Mouse (Mus musculus) kidney, embryonic 14.5 days (tissue): ENCODE measurements at regions not wholly inside any gene's neighbourhood (a gene's known extent, or its start where the extent isn't known, plus 50 kb on each side); places are given as distances from the start of the nearest gene placed in this dataset.
A peak's percentile ranks its signal among the peaks of the same experiment; 100 is the strongest.

Experiments
- ATAC-seq: fragments of 200-750 bp; cut with Nextera tagmentation; 2 replicates; pipeline ENCODE4 v1.8.0; 2017; ENCODE audit warnings: moderate number of reproducible peaks, mild to moderate bottlenecking, moderate TSS enrichment, moderate library complexity; ENCODE audit not compliant: low FRiP score, low TSS enrichment
- H3K27ac ChIP-seq: fragments of 300-500 bp; sonication (generic); 2 replicates; pipeline ENCODE4 v1.5.1; 2014; ENCODE audit warnings: low read depth, mild to moderate bottlenecking, low read length, moderate library complexity, mixed read lengths
- H3K27me3 ChIP-seq: fragments of 300-500 bp; sonication (generic); 2 replicates; pipeline ENCODE4 v1.6.1; 2014; ENCODE audit warnings: mild to moderate bottlenecking, low read length; ENCODE audit not compliant: control insufficient read depth, insufficient read depth
- H3K36me3 ChIP-seq: fragments of 300-500 bp; sonication (generic); 2 replicates; pipeline ENCODE4 v1.6.1; 2014; ENCODE audit warnings: low read length, mixed read lengths; ENCODE audit not compliant: control insufficient read depth, insufficient read depth
- H3K4me1 ChIP-seq: fragments of 300-500 bp; sonication (generic); 2 replicates; pipeline ENCODE4 v1.6.1; 2014; ENCODE audit warnings: low read length, mixed read lengths; ENCODE audit not compliant: control insufficient read depth, insufficient read depth
- H3K4me2 ChIP-seq: fragments of 300-500 bp; sonication (generic); replicated peaks from 2 replicates; pipeline ENCODE4 v1.6.1; 2014; ENCODE audit warnings: low read depth, mild to moderate bottlenecking, low read length
- H3K4me3 ChIP-seq: fragments of 300-500 bp; sonication (generic); 2 replicates; pipeline ENCODE4 v1.5.1; 2014; ENCODE audit warnings: mild to moderate bottlenecking, low read length
- H3K9ac ChIP-seq: fragments of 300-500 bp; sonication (generic); 2 replicates; pipeline ENCODE4 v1.6.1; 2014; ENCODE audit warnings: low read depth, mild to moderate bottlenecking, low read length, moderate library complexity
- H3K9me3 ChIP-seq: fragments of 300-500 bp; sonication (generic); 2 replicates; pipeline ENCODE4 v1.6.1; 2016; ENCODE audit warnings: low read length; ENCODE audit not compliant: control insufficient read depth
- WGBS: fragments of 180-500 bp; shearing (Covaris S2); extraction: QIAGEN DNeasy Blood & Tissue Kit; methylation state at CpG from one replicate; pipeline ENCODE4 v1.1.7; 2014; 5-methylcytosine and 5-hydroxymethylcytosine counted together

DNA sequence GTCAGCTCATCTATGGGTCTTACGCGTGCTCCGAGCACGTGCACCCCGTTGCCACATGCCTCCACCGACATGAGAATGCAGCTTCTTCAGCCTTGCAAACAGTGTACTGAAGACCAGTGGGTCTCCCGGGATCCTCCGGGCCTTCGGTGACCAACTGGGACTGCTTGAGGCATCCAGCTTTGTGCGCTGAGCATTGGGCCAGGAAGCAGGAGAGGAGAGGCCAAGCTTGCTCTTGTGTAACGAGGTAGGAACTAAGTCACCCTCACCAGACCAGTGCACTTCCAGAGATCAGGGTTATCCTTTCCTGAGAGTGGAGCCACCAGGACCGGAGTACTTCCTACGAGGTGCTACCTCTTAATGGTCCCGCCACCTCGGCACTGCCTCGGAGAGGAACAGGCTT, 154.6 kb upstream of the Haao start:
- Histone ChIP-seq H3K36me3 (no peaks in the 10 kb centered on the region), H3K27me3 (no peaks in the 10 kb centered on the region), H3K4me3 (no peak overlapping the region), H3K27ac (no peak overlapping the region), H3K9me3 (no peaks in the 10 kb centered on the region), H3K4me1 (peaks cover 10% of the 10 kb centered on the region; the same call in 1 of the 2 replicates), H3K4me2 (no peak overlapping the region), H3K9ac (no peak overlapping the region)
- WGBS = 92% methylated on average over 16 of the region's 16 CpGs
- no peak for ATAC-seq

- Histone ChIP-seq H3K36me3 (no peaks in the 10 kb centered on the region), H3K4me2 (no peak overlapping the region; the same call in 1 of the 2 replicates), H3K27me3 (no peaks in the 10 kb centered on the region), H3K4me3 (no peak overlapping the region), H3K27ac (peak overlapping the region; percentile 80; the same call in 1 of the 2 replicates), H3K9me3 (no peaks in the 10 kb centered on the region), H3K9ac (no peak overlapping the region), H3K4me1 (peaks cover 10% of the 10 kb centered on the region; the same call in 1 of the 2 replicates)
- 38% methylated on average over 6 of the region's 6 CpGs for WGBS
- peak; percentile 32; the same call in 1 of the 2 replicates for ATAC-seq
Measured at GRCm38 (mm10) chr17:84000115-84000514, 152.4 kb upstream of the Haao start.

- Histone ChIP-seq H3K4me2 (0 out of 2 replicates have a peak overlapping the region, but pooled peaks have one; percentile 12), H3K4me3 (no peak overlapping the region), H3K27me3 (no peaks in the 10 kb centered on the region), H3K27ac (peak overlapping the region; percentile 80), H3K9me3 (no peaks in the 10 kb centered on the region), H3K36me3 (no peaks in the 10 kb centered on the region), H3K9ac (no peak overlapping the region; the same call in 1 of the 2 replicates), H3K4me1 (peaks cover 8% of the 10 kb centered on the region; the same call in 1 of the 2 replicates)
- WGBS = 46% methylated on average over 10 of the region's 10 CpGs
- ATAC-seq = peak; percentile 86
Measured at GRCm38 (mm10) chr17:83998972-83999545, 151.3 kb upstream of the Haao start.

- H3K4me3 ChIP-seq = no peak overlapping the region
- ATAC-seq = no peak
- H3K9ac ChIP-seq = no peak overlapping the region
- H3K27me3 ChIP-seq = no peaks in the 10 kb centered on the region
- peak overlapping the region; percentile 12; the same call in 1 of the 2 replicates for H3K4me2 ChIP-seq
- peak overlapping the region; percentile 80 for H3K27ac ChIP-seq
- no peaks in the 10 kb centered on the region for H3K36me3 ChIP-seq
- H3K4me1 ChIP-seq = 0 out of 2 replicates have a peak, but pooled peaks cover 6% of the 10 kb centered on the region
- no peaks in the 10 kb centered on the region for H3K9me3 ChIP-seq
- WGBS = 89% methylated on average over 7 of the region's 7 CpGs
Measured at GRCm38 (mm10) chr17:83998341-83998740, 150.6 kb upstream of the Haao start.

DNA sequence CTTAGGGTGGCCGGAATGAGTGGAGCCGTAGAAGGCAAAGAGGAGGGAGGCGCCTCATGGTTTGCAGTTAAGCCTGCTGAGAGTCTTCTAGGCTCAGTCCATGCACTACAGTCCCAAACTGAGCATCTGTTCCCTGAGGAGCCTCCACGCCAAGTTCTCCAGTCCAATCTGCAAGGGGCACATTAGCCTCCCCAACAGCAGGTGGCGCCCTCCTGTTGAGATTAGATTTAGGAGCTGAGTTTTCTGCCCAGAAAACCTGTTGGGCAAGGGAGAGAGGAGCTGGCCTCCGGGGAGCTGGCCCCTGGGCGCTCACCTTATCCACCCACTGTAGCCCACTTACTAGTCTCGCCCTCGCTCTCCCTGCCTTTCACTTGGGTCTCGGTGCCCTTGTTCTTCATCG, 150.0 kb upstream of the Haao start:
- 82% methylated on average over 11 of the region's 11 CpGs for WGBS
- no peaks in the 10 kb centered on the region for H3K9me3 ChIP-seq
- 0 out of 2 replicates have a peak, but pooled peaks cover 6% of the 10 kb centered on the region for H3K4me1 ChIP-seq
- ATAC-seq = no peak
- H3K27me3 ChIP-seq = no peaks in the 10 kb centered on the region
- no peak overlapping the region for H3K4me3 ChIP-seq
- no peak overlapping the region for H3K4me2 ChIP-seq
- no peak overlapping the region for H3K9ac ChIP-seq
- no peaks in the 10 kb centered on the region for H3K36me3 ChIP-seq
- peak overlapping the region; percentile 80; the same call in 1 of the 2 replicates for H3K27ac ChIP-seq

DNA sequence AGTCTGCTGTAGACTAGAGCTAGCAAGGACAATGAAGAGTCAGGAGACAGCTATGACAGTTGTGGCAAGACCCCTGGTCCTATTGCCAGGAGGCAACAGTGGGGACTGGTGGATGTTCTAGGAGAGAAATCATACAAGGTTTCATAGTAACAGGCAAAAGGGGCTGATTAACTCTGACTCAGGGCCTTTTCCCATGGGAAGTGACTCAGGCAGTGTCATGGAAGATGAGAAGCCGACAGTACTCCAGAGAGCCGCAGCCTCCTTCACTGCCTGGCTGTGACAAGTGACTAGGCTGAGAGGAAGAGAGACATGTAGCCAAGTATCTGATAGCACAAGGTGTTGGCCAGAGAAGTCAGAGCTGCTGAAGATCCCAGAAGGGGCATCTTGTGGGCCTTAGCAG, 145.3 kb upstream of the Haao start:
- no peak overlapping the region for H3K4me3 ChIP-seq
- WGBS = 81% methylated on average over 2 of the region's 2 CpGs
- H3K36me3 ChIP-seq = no peaks in the 10 kb centered on the region
- no peak for ATAC-seq
- no peak overlapping the region for H3K27ac ChIP-seq
- no peak overlapping the region for H3K4me2 ChIP-seq
- no peak overlapping the region for H3K9ac ChIP-seq
- no peaks in the 10 kb centered on the region for H3K27me3 ChIP-seq
- H3K4me1 ChIP-seq = peaks cover 30% of the 10 kb centered on the region
- H3K9me3 ChIP-seq = no peaks in the 10 kb centered on the region

- Histone ChIP-seq H3K4me2 (no peak overlapping the region), H3K9me3 (no peaks in the 10 kb centered on the region), H3K4me3 (no peak overlapping the region), H3K36me3 (no peaks in the 10 kb centered on the region), H3K27me3 (no peaks in the 10 kb centered on the region), H3K9ac (no peak overlapping the region), H3K4me1 (peaks cover 46% of the 10 kb centered on the region), H3K27ac (peak overlapping the region; percentile 75)
- ATAC-seq = peak; percentile 70
- 53% methylated on average over 13 of the region's 13 CpGs for WGBS
Measured at GRCm38 (mm10) chr17:83990421-83991365, 142.9 kb upstream of the Haao start.

DNA sequence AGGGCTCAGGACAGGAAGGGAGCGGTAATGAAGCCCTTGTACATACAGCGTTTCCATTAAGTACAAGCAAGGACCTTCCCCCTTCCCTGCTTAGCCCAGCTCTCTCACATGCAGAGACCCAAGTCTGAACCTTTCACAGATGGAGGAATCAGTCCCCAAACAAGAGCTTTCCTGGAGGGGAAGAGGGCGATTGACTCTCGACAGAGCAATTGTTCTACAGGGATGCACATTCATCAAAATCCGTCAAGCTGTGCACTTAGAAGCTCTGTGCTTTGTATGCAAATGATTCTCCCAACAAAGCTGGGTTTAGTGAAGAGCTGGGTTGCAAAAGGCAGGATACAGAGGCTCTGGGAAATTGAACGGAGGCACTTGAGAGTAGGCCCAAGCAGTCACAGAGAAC, 141.1 kb upstream of the Haao start:
- no peak overlapping the region for H3K9ac ChIP-seq
- no peak overlapping the region for H3K4me3 ChIP-seq
- no peaks in the 10 kb centered on the region for H3K27me3 ChIP-seq
- peak overlapping the region; percentile 75 for H3K27ac ChIP-seq
- WGBS = 38% methylated on average over 6 of the region's 6 CpGs
- no peaks in the 10 kb centered on the region for H3K36me3 ChIP-seq
- no peak for ATAC-seq
- no peak overlapping the region for H3K4me2 ChIP-seq
- peaks cover 57% of the 10 kb centered on the region for H3K4me1 ChIP-seq
- 0 out of 2 replicates have a peak, but pooled peaks cover 2% of the 10 kb centered on the region for H3K9me3 ChIP-seq

DNA sequence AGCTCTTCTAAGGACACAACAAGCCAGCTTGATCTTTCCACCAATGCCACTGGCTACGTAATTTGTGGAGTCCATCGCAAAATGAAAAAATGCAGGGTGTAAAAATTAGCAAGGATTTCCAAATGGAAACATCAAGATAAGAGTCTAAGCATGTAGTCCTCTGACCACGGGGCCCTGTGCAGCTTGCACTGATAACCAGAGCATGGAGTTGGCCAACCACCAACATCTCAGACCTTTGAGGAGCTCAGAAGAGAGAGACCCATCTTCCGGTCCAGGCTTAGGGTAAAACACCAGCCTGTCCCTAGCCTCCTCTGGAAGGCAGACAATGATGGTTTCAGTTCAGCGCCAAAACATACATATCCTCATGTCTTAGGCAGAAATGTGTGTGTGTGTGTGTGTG, 140.4 kb upstream of the Haao start:
- H3K27me3 ChIP-seq = no peaks in the 10 kb centered on the region
- H3K9ac ChIP-seq = no peak overlapping the region
- no peak for ATAC-seq
- H3K4me3 ChIP-seq = no peak overlapping the region
- no peak overlapping the region for H3K4me2 ChIP-seq
- H3K27ac ChIP-seq = peak overlapping the region; percentile 75; the same call in 1 of the 2 replicates
- H3K4me1 ChIP-seq = peaks cover 57% of the 10 kb centered on the region
- 0 out of 2 replicates have a peak, but pooled peaks cover 2% of the 10 kb centered on the region for H3K9me3 ChIP-seq
- 85% methylated on average over 5 of the region's 5 CpGs for WGBS
- no peaks in the 10 kb centered on the region for H3K36me3 ChIP-seq
